Mouse (Mus musculus) liver, embryonic 14.5 days (tissue): ENCODE measurements around the gene Atad1. TPM values are rescaled to one million over a fixed set of nuclear protein-coding genes. Genes with fewer than 3 reads are reported as not detected.

Experiments
- ATAC-seq: fragments of 200-750 bp; cut with Nextera tagmentation; 2 replicates; pipeline ENCODE4 v1.8.0; 2017; ENCODE audit warnings: moderate number of reproducible peaks, mild to moderate bottlenecking, moderate library complexity; ENCODE audit not compliant: insufficient read depth
- DNase-seq, 3 experiments: peaks; one replicate each; pipeline ENCODE4 v3.0.0-alpha.2; 2012 to 2013; ENCODE audit warnings: low read depth in 3 of 3, low spot score in 3 of 3
- H3K27ac ChIP-seq: fragments of 300-500 bp; sonication (generic); 2 replicates; pipeline ENCODE4 v1.5.1; 2014; ENCODE audit warnings: moderate library complexity, mild to moderate bottlenecking, control low read depth, inconsistent platforms
- H3K27me3 ChIP-seq: fragments of 300-500 bp; sonication (generic); 2 replicates; pipeline ENCODE4 v1.6.1; 2014; ENCODE audit warnings: mild to moderate bottlenecking, low read length, moderate library complexity; ENCODE audit not compliant: control insufficient read depth, insufficient read depth
- H3K36me3 ChIP-seq: fragments of 300-500 bp; sonication (generic); replicated peaks from 2 replicates; pipeline ENCODE4 v1.6.1; 2014; ENCODE audit warnings: low read depth; ENCODE audit not compliant: control insufficient read depth, insufficient read depth
- H3K4me1 ChIP-seq, 2 experiments: fragments of 200-500 bp in 1 of 2; fragments of 300-500 bp in 1 of 2; sonication (generic) in 1 of 2; replicated peaks; 2 replicates each; pipeline ENCODE4 v1.6.1; 2012 to 2014; ENCODE audit warnings: antibody characterized with exemption in 1 of 2, inconsistent platforms in 1 of 2, low read length in 1 of 2; ENCODE audit not compliant: control insufficient read depth in 2 of 2, insufficient read depth in 2 of 2
- H3K4me2 ChIP-seq: fragments of 300-500 bp; sonication (generic); 2 replicates; pipeline ENCODE4 v1.6.1; 2014; ENCODE audit warnings: low read depth, mild to moderate bottlenecking, control low read depth, moderate library complexity
- H3K4me3 ChIP-seq, 2 experiments: fragments of 200-500 bp in 1 of 2; fragments of 300-500 bp in 1 of 2; sonication (generic) in 1 of 2; 2 replicates each; pipeline ENCODE4 v1.5.1; 2012 to 2014; ENCODE audit warnings: low read depth in 2 of 2, low read length in 2 of 2, mild to moderate bottlenecking in 2 of 2, control low read depth in 1 of 2, inconsistent platforms in 1 of 2, moderate library complexity in 1 of 2; ENCODE audit not compliant: insufficient read depth in 1 of 2
- H3K9ac ChIP-seq: fragments of 300-500 bp; sonication (generic); replicated peaks from 2 replicates; pipeline ENCODE4 v1.6.1; 2014; ENCODE audit warnings: mild to moderate bottlenecking, control low read depth, moderate library complexity
- H3K9me3 ChIP-seq: fragments of 300-500 bp; sonication (generic); 2 replicates; pipeline ENCODE4 v1.6.1; 2016; ENCODE audit warnings: low read length, mixed read lengths; ENCODE audit not compliant: control insufficient read depth
- CTCF ChIP-seq: IDR thresholded peaks from 2 replicates; pipeline ENCODE4 v1.5.1; 2016; ENCODE audit warnings: antibody characterized with exemption, low read depth, control low read depth
- EP300 ChIP-seq: IDR thresholded peaks from 2 replicates; pipeline ENCODE4 v1.6.1; 2016; ENCODE audit warnings: antibody characterized with exemption, low read depth
- WGBS: fragments of 180-500 bp; shearing (Covaris S2); extraction: QIAGEN DNeasy Blood & Tissue Kit; methylation state at CpG from one replicate; pipeline ENCODE4 v1.1.7; 2014; ENCODE audit not compliant: insufficient replicate concordance; 5-methylcytosine and 5-hydroxymethylcytosine counted together
- polyA plus RNA-seq, 2 experiments: library from polyadenylated mRNA; depleted of rRNA in 1 of 2; stranded (reverse) in 1 of 2; unstranded in 1 of 2; fragments of >200 nt; fragmentation: Nextera tagmentation in 1 of 2; extraction: Ambion mirVana in 1 of 2; gene quantifications; 2 replicates each; pipeline versions ENCODE4 v1.2.1 to v1.2.3; 2012 to 2014

The Atad1 gene
- polyA plus RNA-seq, 2 experiments, result 9.9 to 20.9 TPM

DNA sequence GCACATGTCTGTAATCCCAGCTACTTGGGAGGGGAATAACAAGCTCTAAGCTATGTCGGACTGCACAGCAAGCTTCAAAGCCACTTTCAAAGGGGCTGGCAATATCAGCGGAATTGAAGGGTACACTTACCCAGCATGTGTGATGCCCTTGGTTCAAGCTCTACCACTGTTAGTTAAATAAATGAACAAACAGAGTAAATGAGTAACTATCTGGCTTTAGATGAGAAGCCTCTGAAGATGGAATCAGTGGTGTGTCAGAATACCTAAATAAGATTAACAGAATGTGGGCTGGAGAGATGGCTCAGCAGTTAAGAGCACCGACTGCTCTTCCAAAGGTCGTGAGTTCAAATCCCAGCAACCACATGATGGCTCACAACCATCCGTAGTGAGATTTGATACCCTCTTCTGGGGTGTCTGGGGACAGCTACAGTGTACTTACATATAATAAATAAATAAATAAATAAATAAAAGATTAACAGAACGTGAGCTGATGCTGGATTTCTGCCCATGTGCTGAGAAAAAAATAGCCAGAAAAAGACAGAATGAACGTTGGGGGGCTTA is 110.9 kb downstream of the Atad1 start:
- no peaks in the 10 kb centered on the region for H3K27me3 ChIP-seq
- no peak for DNase-seq
- H3K27ac ChIP-seq, result no peak overlapping the region
- ATAC-seq, result no peak
- no peak overlapping the region for H3K4me3 ChIP-seq
- no peaks in the 10 kb centered on the region for H3K9me3 ChIP-seq
- H3K9ac ChIP-seq, result no peak overlapping the region
- 0 out of 4 replicates have a peak, but pooled peaks cover 0 to 5% of the 10 kb centered on the region in 2 experiments for H3K4me1 ChIP-seq
- no peak overlapping the region for H3K4me2 ChIP-seq
- TF ChIP-seq EP300, result no peak
- 57% methylated on average over 7 of the region's 7 CpGs for WGBS
- no peaks in the 10 kb centered on the region for H3K36me3 ChIP-seq

DNA sequence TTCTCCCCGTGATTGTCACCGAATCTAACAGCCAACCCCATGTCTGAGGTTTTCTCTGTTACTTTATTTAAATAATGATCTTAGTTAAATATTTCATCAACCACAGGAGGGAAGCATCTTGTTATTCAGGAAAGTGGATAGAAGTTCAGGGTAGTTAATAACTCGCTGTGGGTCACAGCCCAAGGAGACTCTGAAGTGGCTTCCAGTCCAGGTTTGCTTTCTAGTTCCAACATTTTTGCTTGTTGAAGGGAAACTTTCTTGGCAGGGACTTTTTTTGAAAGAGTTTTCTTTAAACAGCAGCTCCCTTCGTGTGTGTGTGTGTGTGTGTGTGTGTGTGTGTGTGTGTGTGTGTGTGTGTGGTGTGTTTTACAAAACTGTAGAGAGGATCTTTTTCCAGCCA is 112.0 kb downstream of the Atad1 start:
- Histone ChIP-seq H3K36me3 (no peaks in the 10 kb centered on the region), H3K27me3 (no peaks in the 10 kb centered on the region), H3K4me1 (0 out of 4 replicates have a peak, but pooled peaks cover 0 to 5% of the 10 kb centered on the region in 2 experiments), H3K27ac (no peak overlapping the region), H3K4me3 (no peak overlapping the region), H3K9me3 (no peaks in the 10 kb centered on the region), H3K9ac (no peak overlapping the region), H3K4me2 (no peak overlapping the region)
- DNase-seq (no peak), ATAC-seq (no peak)
- TF ChIP-seq EP300 (no peak), CTCF (no peak)
- WGBS, result 61% methylated on average over 4 of the region's 4 CpGs

GRCm38 (mm10) chr19:32626768-32627331 is 112.7 kb downstream of the Atad1 start:
- H3K27ac ChIP-seq, result no peak overlapping the region
- DNase-seq (peak in 1 of 3 experiments; percentile 35), ATAC-seq (peak; percentile 62)
- H3K9me3 ChIP-seq, result no peaks in the 10 kb centered on the region
- no peaks in the 10 kb centered on the region for H3K27me3 ChIP-seq
- WGBS, result 63% methylated on average over 13 of the region's 13 CpGs
- H3K4me2 ChIP-seq, result no peak overlapping the region
- no peaks in the 10 kb centered on the region for H3K36me3 ChIP-seq
- TF ChIP-seq EP300, result no peak
- no peak for TF ChIP-seq CTCF
- no peak overlapping the region for H3K9ac ChIP-seq
- H3K4me1 ChIP-seq, result peaks cover 0 to 3% of the 10 kb centered on the region in 2 experiments; a peak in 1 of 4 replicates
- H3K4me3 ChIP-seq, result no peak overlapping the region

DNA sequence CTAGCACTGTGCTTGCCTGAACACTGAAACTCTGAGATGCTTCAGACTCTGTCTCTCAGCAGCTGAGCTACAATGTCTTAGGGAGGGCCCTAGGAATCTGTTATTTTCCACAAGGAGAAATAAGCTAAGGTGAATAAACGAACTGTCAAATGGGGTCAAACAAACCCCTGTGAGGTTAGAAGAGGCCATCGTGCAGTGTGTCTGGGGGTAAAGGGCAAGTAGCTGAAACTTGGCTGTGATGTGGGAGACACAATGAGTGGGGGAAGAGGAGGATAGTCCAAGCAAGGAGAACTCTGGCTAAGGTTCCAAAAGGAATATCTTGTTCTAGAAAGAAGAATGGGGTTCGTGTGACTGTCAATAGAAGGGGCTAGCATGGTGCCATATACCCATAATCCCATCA is 117.4 kb downstream of the Atad1 start:
- Histone ChIP-seq H3K4me2 (no peak overlapping the region), H3K36me3 (no peaks in the 10 kb centered on the region), H3K27ac (no peak overlapping the region), H3K9ac (no peak overlapping the region), H3K4me3 (no peak overlapping the region), H3K9me3 (no peaks in the 10 kb centered on the region), H3K4me1 (peaks cover 0 to 2% of the 10 kb centered on the region in 2 experiments; a peak in 1 of 4 replicates), H3K27me3 (no peaks in the 10 kb centered on the region)
- 57% methylated on average over 3 of the region's 3 CpGs for WGBS
- DNase-seq, result no peak
- ATAC-seq, result no peak
- TF ChIP-seq CTCF (no peak), EP300 (no peak)

Other genes starting within 250 kb of the Atad1 start
- 2.2 and 3.1 TPM in 2 replicates for gene Papss2, start 144.0 kb downstream of the Atad1 start, polyA plus RNA-seq (2012; rRNA removed)
- gene Papss2, start 144.0 kb downstream of the Atad1 start, polyA plus RNA-seq (2014; fragmentation: Nextera tagmentation; extraction: Ambion mirVana), result 4.3 and 4.7 TPM in 2 replicates
- gene Pten, start 17.7 kb upstream of the Atad1 start, polyA plus RNA-seq (2012; rRNA removed), result 3.1 and 4.3 TPM in 2 replicates
- 3.5 and 3.9 TPM in 2 replicates for gene Pten, start 17.7 kb upstream of the Atad1 start, polyA plus RNA-seq (2014; fragmentation: Nextera tagmentation; extraction: Ambion mirVana)